Mouse (Mus musculus) cortical plate, adult 2 months (tissue): ENCODE results near the gene Klhl21. TPM values are rescaled to one million over a fixed set of nuclear protein-coding genes. Genes with fewer than 3 reads are reported as not detected.
A peak's percentile ranks its signal among the peaks of the same experiment; 100 is the strongest.

Experiments
- H3K27ac ChIP-seq: fragments of 200-500 bp; 2 replicates; pipeline ENCODE4 v1.5.1; 2012; ENCODE audit warnings: low read length, control low read depth, inconsistent platforms; ENCODE audit not compliant: insufficient read depth
- H3K4me1 ChIP-seq: fragments of 200-500 bp; 2 replicates; pipeline ENCODE4 v1.6.1; 2011; ENCODE audit warnings: low read length; ENCODE audit not compliant: control insufficient read depth, insufficient read depth
- H3K4me3 ChIP-seq: fragments of 200-500 bp; 2 replicates; pipeline ENCODE4 v1.5.1; 2011; ENCODE audit warnings: mild to moderate bottlenecking, low read length, control low read depth; ENCODE audit not compliant: insufficient read depth
- CTCF ChIP-seq: fragments of 200-500 bp; IDR thresholded peaks from 2 replicates; pipeline ENCODE4 v1.5.1; 2011; ENCODE audit warnings: mild to moderate bottlenecking, control low read depth, low read length; ENCODE audit not compliant: insufficient read depth; ENCODE audit errors: extremely low read depth
- POLR2A ChIP-seq: fragments of 200-500 bp; IDR thresholded peaks from 2 replicates; pipeline ENCODE4 v1.6.1; 2011; ENCODE audit warnings: mild to moderate bottlenecking, low read length, control low read depth; ENCODE audit not compliant: insufficient read depth; ENCODE audit errors: extremely low read depth
- polyA plus RNA-seq: library from polyadenylated mRNA; depleted of rRNA; stranded (reverse); fragments of >200 nt; gene quantifications from 2 replicates; pipeline ENCODE4 v1.2.3, GENCODE M21; 2012

The Klhl21 gene
- polyA plus RNA-seq, 1 experiment: 11.8 TPM

DNA sequence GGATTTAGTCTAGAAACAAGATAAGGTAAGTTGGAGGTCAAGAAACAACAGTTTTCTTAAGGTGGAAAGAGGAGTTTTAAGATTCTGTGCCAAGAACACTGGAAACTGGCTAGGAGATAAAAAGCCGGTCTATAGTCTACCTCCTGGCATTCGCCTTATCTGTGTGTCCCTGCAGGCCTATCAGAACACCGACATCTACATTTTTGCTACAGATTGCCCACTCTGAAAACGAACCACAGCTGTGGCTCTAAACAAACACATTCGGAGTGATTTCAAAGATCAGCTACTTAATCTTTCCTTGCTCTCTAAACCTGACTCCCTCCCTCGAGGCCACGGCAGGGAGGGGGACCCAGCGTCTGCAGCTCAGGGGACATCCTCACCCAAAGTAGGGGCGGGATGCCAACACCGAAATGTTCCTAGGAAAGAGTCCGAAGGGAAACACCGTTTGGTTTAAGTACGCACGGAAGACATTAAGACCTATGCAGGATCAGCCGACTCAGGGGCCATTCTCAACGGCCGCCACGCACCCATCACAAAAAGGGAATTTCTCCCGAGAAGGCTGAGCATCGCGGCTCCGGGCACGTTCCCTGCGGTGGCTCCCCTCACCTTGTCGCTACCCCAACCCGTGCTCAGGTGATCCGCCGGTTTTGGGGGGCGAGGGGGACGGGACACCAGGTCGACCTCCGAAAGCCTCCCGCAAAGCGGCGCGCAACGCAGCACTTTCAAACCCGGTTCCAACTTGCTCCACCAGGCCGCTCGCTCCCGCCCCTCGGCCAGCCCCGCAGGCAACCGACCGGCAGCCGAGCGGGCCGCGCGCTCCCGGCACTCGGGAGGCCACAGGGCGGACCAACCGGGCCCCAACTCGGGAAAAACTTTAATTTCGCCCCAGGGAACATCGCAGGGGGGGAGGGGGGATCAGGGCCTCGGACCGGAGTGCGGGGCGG is 14.1 kb upstream of the Klhl21 start:
- H3K27ac ChIP-seq: no peak overlapping the region
- TF ChIP-seq POLR2A: no peak
- no peak for TF ChIP-seq CTCF
- peak overlapping the region; percentile 87 for H3K4me3 ChIP-seq

DNA sequence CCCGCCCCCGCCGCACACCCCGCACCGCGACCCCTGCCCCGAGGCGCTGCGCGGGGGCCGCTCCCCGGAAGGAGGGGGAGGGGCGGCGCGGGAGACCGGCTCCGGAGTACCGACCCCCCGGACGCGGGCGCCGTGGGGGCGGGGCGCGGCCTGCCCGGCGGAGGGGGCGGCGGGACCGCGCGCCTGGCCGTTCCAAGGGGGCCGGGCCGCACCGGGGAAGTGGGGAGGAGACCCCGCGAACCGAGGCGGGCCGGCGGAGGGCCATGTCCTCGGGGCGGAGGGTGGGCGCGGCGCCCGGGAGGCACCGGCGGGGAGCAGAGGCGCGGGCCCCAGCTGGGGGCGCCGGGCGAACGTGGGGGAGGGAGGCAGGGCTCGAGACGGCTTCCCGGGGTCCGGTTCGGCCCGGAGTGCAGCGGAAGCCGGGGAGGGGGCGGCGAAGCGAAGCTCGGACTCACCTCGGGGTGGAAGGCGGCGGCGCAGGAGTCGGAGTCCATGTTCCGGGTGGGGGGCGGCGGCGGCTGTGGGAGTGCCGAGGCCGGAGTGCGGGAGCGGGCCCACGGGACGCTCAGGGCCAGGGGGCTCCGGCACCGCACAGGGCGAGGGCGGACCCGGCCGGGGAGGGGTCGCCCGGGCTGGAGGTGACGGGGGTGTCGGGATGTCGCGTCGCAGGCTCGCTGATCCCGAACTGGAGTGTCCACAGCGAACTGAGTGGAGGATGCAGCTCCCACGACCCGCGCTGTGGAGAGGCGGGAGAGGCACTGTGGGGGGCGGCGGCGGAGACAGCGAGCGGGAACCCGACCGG is 13.0 kb upstream of the Klhl21 start:
- Histone ChIP-seq H3K27ac (no peak overlapping the region), H3K4me1 (peaks cover 3% of the 10 kb centered on the region; the same call in 1 of the 2 replicates), H3K4me3 (peak overlapping the region; percentile 87)
- TF ChIP-seq CTCF: no peak
- no peak for TF ChIP-seq POLR2A

More for the DNA sequence above, 14.1 kb upstream of the Klhl21 start:
- no peaks in the 10 kb centered on the region; the same call in 1 of the 2 replicates for H3K4me1 ChIP-seq

DNA sequence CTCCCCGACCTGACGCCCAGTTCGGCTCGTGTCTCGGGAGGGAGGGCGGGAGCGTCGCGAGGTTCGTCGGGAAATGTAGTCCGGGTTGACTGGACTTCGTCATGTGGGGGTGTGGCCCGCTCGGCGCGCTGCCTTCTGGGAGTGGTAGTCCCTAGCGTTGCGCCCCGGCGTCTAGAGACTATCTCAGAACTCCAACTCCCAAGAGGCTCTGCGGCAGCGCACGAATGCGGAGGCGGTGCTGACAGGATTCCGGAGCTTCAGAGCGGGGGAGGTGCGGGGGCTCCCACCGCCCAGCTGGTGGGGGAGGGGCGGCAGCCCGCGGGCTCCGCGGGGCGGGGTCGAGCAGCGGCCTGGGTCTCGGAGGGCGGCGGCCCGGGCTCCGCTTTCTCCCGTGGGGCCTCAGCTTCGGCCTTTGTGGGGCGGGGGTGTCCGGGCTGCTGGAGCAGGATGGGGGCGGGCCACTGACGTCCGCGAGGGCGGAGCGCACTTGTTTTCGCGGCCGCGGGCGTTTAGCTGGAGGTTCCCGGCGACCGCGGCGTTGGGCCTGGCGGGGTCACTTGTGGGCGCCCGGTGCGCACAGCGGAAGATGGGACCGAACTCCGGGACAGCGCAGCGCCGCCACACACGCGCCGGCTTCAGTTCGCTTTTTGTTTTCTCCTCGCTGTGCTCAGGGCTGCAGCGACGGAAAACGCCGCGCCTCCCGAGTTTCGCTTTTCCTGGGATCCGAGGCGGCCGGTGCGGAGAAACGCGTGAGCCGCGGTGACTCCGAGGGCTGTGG is 12.2 kb upstream of the Klhl21 start, which contains the start of gene Phf13:
Gene Phf13 (minus strand): TSS at position 86 of the 778 bp plus-strand sequence.
- Histone ChIP-seq H3K4me1 (peaks cover 3% of the 10 kb centered on the region; the same call in 1 of the 2 replicates), H3K27ac (peak within 1 kb of the TSS; percentile 88), H3K4me3 (peak within 1 kb of the TSS; percentile 87)
- TF ChIP-seq POLR2A: peak; percentile 31; the same call in 1 of the 2 replicates
- TF ChIP-seq CTCF: no peak

DNA sequence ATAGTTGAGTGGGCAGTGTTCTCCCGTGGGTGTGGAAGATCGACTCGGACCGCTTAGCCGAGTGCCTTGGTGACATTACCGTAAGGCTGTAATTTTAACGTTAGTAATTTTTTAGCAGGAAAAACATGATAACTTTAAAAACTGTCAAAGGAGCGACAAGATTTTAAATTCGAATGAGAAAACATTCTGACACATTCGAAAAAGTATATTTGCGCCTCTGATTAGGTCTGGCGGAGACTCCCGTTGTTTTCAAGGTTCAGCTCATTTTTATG is 11.7 kb upstream of the Klhl21 start:
- Histone ChIP-seq H3K4me1 (peaks cover 3% of the 10 kb centered on the region; the same call in 1 of the 2 replicates), H3K27ac (peak overlapping the region; percentile 88), H3K4me3 (peak overlapping the region; percentile 87)
- no peak for TF ChIP-seq CTCF
- TF ChIP-seq POLR2A: no peak

DNA sequence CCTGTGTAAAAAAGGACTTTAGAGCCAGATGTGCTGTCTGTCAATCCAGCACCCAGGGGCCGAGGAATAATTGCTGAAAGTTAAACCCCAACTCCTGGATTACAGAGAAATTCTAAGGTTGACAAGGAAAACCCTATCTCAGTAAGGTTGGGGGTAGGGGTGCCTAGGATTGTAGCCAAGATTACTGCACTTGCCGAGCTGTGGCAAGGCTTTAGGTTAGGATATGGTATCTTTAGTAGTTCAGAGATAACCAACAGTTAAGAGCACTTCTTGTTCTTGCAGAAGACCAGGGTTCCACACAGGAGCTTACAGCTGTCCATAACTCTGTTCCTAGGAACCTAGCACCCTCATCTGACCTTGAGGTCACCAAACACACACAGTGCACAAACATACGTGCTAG is 10.9 kb upstream of the Klhl21 start:
- Histone ChIP-seq H3K27ac (no peak overlapping the region), H3K4me3 (no peak overlapping the region), H3K4me1 (peaks cover 3% of the 10 kb centered on the region; the same call in 1 of the 2 replicates)
- TF ChIP-seq POLR2A (no peak), CTCF (no peak)

DNA sequence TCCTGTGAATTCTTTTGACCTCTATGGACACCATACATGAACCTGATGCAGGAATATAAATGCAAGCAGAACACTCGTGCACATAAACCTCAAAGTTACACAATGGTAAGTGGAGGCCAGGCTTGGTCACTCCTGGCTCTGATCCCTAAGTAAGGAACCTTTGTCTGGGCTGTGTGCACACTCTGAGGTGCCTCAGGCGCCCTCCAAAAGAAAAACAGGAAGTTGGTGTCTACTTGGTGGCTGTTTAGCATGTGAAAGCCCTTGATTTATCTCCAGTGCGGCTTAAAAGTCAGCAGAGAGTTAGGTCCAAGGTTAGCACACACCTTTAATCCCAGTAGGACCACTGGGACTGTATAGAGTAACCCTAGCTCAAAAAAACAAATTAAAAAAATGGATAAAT is 9.1 kb upstream of the Klhl21 start:
- H3K27ac ChIP-seq: no peak overlapping the region
- no peak for TF ChIP-seq CTCF
- TF ChIP-seq POLR2A: no peak
- no peak overlapping the region for H3K4me3 ChIP-seq
- peaks cover 3% of the 10 kb centered on the region; the same call in 1 of the 2 replicates for H3K4me1 ChIP-seq

DNA sequence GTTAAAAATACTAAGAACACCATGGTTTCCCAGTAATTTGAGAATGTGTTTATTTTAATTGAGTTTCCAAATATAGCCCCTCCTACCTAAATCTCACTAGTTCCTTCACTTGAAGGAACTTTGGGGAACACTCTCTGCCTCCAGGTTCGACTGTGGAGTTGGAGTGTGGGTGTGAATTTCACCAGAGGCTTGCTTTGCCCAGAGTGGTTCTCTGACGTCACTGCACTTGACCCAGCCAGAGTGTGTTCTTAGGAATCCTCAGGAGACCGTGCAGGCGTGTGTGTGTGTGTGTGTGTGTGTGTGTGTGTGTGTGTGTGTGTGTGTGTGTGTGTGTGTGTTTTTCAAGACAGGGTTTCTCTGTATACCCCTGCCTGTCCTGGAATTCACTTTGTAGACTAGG is 7.7 kb upstream of the Klhl21 start:
- H3K4me1 ChIP-seq: peaks cover 3% of the 10 kb centered on the region; the same call in 1 of the 2 replicates
- no peak overlapping the region for H3K27ac ChIP-seq
- H3K4me3 ChIP-seq: no peak overlapping the region
- TF ChIP-seq CTCF (no peak), POLR2A (no peak)

DNA sequence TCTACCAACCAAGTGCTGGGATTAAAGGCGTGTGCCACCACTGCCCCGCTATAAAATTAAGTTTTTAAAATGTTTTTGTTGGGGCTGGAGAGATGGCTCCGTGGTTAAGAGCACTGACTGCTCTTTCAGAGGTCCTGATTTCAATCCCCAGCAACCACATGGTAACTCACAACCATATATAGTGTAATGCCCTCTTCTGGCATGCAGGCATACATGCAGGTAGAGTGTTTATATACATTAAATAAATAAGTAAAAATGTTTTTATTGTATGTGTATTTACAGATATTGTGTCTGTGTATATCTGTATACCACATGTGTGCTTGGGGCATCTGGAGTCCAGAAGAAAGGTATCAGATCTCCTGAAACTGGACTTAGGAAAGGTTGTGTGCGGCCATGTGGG is 7.3 kb upstream of the Klhl21 start:
- Histone ChIP-seq H3K27ac (no peak overlapping the region), H3K4me3 (no peak overlapping the region), H3K4me1 (peaks cover 3% of the 10 kb centered on the region; the same call in 1 of the 2 replicates)
- no peak for TF ChIP-seq POLR2A

DNA sequence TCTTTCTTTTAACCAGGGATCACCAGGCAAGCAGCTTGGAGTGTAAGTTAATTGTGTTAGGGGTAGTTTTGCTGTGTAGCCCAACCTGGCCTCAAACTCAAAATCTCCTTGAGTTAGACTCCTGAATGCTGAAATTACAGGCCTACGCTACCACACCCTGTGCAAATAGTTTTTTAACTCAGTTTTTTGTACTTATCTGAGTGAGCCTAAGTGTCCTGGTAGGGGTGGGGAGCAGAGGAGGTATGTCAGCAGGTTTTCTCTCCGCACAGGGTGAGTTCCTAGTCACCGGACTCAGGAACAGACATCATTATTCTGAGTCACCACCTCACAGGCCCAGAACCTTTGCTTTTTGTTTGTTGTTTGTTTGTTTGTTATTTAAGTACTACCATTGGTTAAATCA is 6.5 kb upstream of the Klhl21 start:
- Histone ChIP-seq H3K4me1 (peaks cover 3% of the 10 kb centered on the region; the same call in 1 of the 2 replicates), H3K4me3 (no peak overlapping the region), H3K27ac (no peak overlapping the region)
- no peak for TF ChIP-seq POLR2A
- no peak for TF ChIP-seq CTCF

DNA sequence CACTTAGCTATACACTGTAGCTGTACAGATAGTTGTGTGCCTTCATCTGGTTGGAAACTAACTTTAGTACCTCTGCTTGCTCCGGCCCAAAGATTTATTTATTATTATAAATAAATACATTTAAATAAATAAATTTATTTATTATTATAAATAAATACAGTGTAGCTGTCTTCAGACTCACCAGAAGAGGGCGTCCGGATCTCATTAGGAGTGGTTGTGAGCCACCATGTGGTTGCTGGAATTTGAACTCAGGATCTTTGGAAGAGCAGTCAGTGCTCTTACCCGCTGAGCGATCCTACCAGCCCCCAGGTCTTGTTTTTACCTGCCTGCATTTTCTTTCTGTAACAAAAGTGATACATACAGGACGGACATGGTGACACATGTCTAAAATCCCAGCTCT is 2.5 kb upstream of the Klhl21 start:
- H3K4me1 ChIP-seq: peaks cover 1% of the 10 kb centered on the region

More for the DNA sequence above, 2.5 kb upstream of the Klhl21 start:
- TF ChIP-seq POLR2A (no peak), CTCF (no peak)
- Histone ChIP-seq H3K27ac (no peak overlapping the region), H3K4me3 (no peak overlapping the region)
